Mouse (Mus musculus) C2C12 (cell line): ENCODE measurements at regions not wholly inside any gene's neighbourhood (a gene's known extent, or its start where the extent isn't known, plus 50 kb on each side); places are given as distances from the start of the nearest gene placed in this dataset.

Source experiments
- H3K27me3 ChIP-seq: one replicate; pipeline ENCODE4 v1.6.1; 2011; ENCODE audit not compliant: control insufficient read depth, insufficient read depth, insufficient read length
- H3K36me3 ChIP-seq: one replicate; pipeline ENCODE4 v1.6.1; 2011; ENCODE audit not compliant: control insufficient read depth, insufficient read depth
- H3K4me3 ChIP-seq: one replicate; pipeline ENCODE4 v1.5.1; 2011; ENCODE audit warnings: mild to moderate bottlenecking, control low read depth; ENCODE audit not compliant: poor library complexity, insufficient read depth, severe bottlenecking
- H3K79me2 ChIP-seq: one replicate; pipeline ENCODE4 v1.6.1; 2011; ENCODE audit not compliant: control insufficient read depth, insufficient read depth
- H3K79me3 ChIP-seq: one replicate; pipeline ENCODE4 v1.6.1; 2011; ENCODE audit warnings: low read depth, control low read depth
- H3ac ChIP-seq: one replicate; pipeline ENCODE3; 2011; ENCODE audit warnings: low read depth; ENCODE audit not compliant: control insufficient read depth, insufficient read length
- CEBPB ChIP-seq: IDR thresholded peaks from one replicate; pipeline ENCODE4 v1.6.1; 2011; ENCODE audit warnings: low read depth, mild to moderate bottlenecking, control low read depth, moderate library complexity
- CTCF ChIP-seq: IDR thresholded peaks from one replicate; pipeline ENCODE4 v1.5.1; 2011; ENCODE audit not compliant: control insufficient read depth, insufficient read depth, insufficient read length
- FOSL1 ChIP-seq: IDR thresholded peaks from one replicate; pipeline ENCODE4 v1.8.0; 2011; ENCODE audit warnings: mild to moderate bottlenecking, low read length; ENCODE audit not compliant: poor library complexity, insufficient read depth, severe bottlenecking
- MAX ChIP-seq: IDR thresholded peaks from one replicate; pipeline ENCODE4 v1.6.1; 2011; ENCODE audit warnings: mild to moderate bottlenecking, control low read depth
- MYOD1 ChIP-seq: IDR thresholded peaks from one replicate; pipeline ENCODE4 v1.6.1; 2011; ENCODE audit warnings: low read depth; ENCODE audit not compliant: control insufficient read depth, insufficient read length
- MYOG ChIP-seq: IDR thresholded peaks from one replicate; pipeline ENCODE4 v1.6.1; 2011; ENCODE audit not compliant: control insufficient read depth, insufficient read length; ENCODE audit errors: extremely low read depth
- USF1 ChIP-seq: IDR thresholded peaks from one replicate; pipeline ENCODE4 v1.6.1; 2011; ENCODE audit warnings: low read depth, mild to moderate bottlenecking, control low read depth, moderate library complexity

- Histone ChIP-seq H3K36me3 (no peaks in the 10 kb centered on the region), H3K4me3 (no peak overlapping the region), H3K79me3 (no peaks in the 10 kb centered on the region), H3K79me2 (no peaks in the 10 kb centered on the region), H3K27me3 (no peaks in the 10 kb centered on the region), H3ac (no peak overlapping the region)
- TF ChIP-seq USF1: no peak
- TF ChIP-seq CTCF: no peak
- TF ChIP-seq FOSL1: no peak
- TF ChIP-seq MAX: no peak
- TF ChIP-seq CEBPB: no peak
- no peak for TF ChIP-seq MYOG
- TF ChIP-seq MYOD1: no peak
Measured at GRCm38 (mm10) chr5:111810079-111810808, 76.5 kb downstream of the Gm26897 start.

DNA sequence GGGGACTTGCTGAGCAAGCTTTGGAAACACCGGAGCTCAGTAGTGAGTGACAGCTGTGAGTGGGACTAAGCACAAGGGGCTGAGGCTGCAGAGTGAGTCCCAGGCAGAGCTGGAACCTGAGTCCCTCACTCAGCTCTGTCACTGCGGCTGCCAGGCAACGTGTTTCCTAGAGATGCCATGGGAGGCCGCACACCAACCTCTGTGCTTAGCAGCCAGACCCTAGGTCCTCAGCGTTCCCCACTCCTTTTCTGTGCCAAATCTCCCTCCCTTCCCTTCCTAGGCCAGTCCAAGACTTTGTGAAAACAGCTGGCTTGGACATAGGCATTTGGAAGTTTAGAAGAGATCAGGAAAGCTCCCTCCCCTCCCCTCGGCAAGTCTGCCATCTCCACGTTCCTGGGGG, 78.9 kb downstream of the Gm26897 start:
- peaks cover 16% of the 10 kb centered on the region for H3K27me3 ChIP-seq
- no peaks in the 10 kb centered on the region for H3K79me3 ChIP-seq
- no peak overlapping the region for H3ac ChIP-seq
- no peaks in the 10 kb centered on the region for H3K36me3 ChIP-seq
- H3K4me3 ChIP-seq: no peak overlapping the region
- H3K79me2 ChIP-seq: no peaks in the 10 kb centered on the region
- TF ChIP-seq CTCF (no peak), USF1 (no peak), MYOD1 (no peak)

DNA sequence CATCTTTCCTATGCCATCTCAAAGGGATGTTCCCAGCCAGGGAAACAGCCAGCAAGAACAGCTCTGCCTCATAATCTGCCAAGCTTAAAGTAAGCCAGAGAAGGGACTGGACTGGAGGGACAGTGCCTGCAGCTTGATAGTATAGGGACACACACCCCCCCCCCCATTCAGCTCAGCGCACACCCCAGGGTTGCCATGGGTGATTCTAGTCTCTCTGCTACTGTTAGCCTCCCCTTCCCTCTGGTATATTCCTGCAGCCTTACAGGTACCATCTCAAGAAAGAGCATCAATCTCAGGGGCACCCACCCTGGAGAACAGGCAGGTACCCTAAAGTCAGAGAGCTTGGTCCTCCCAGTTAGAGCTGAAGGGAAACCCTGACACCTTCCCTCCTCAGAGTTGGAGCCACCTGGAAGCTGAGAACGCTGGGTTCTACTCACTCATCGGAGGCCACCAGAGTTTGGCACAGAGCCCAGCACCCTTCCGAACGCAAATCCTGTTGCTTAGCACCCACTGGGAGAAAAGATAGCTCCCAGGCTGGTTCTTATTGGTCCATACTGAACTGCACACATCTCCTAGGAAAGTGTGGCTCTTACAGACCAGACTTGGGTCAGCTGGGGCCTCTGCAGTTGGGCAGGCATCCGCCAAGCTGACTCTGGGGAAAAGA, 79.5 kb downstream of the Gm26897 start:
- Histone ChIP-seq H3K79me2 (no peaks in the 10 kb centered on the region), H3K27me3 (peaks cover 21% of the 10 kb centered on the region), H3K36me3 (no peaks in the 10 kb centered on the region), H3K4me3 (no peak overlapping the region), H3K79me3 (no peaks in the 10 kb centered on the region), H3ac (no peak overlapping the region)
- no peak for TF ChIP-seq MYOD1
- TF ChIP-seq CEBPB: no peak
- TF ChIP-seq MYOG: no peak
- no peak for TF ChIP-seq CTCF
- TF ChIP-seq USF1: no peak
- no peak for TF ChIP-seq MAX
- no peak for TF ChIP-seq FOSL1

GRCm38 (mm10) chr5:111814893-111815760, 81.4 kb downstream of the Gm26897 start:
- no peaks in the 10 kb centered on the region for H3K79me3 ChIP-seq
- no peak for TF ChIP-seq CTCF
- TF ChIP-seq USF1: no peak
- TF ChIP-seq MYOD1: no peak
- no peak for TF ChIP-seq MAX
- no peak for TF ChIP-seq CEBPB
- TF ChIP-seq MYOG: no peak
- TF ChIP-seq FOSL1: no peak
- H3K79me2 ChIP-seq: no peaks in the 10 kb centered on the region
- H3K36me3 ChIP-seq: no peaks in the 10 kb centered on the region
- H3ac ChIP-seq: no peak overlapping the region
- H3K4me3 ChIP-seq: no peak overlapping the region
- H3K27me3 ChIP-seq: peaks cover 26% of the 10 kb centered on the region

DNA sequence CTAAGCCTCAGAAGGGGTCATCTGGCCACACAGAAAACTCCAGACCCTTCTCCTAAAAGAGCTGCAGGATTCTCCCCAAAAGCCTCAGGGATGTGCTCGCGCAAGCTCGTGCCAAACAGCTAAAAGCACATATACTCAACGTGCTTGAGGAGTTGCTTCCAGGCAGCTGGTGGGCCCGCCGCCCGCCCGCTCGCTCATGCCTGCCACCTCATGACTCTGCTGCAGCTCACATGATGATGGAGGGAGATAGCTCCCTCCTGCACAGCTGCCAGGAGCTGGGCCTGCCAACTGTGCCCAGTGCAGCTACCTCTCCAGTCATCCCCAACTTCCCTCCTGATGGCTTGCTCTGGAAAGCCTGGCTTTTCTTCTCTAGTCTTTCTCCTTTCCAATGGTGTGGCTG, 87.2 kb downstream of the Gm26897 start:
- H3K79me3 ChIP-seq: no peaks in the 10 kb centered on the region
- no peak overlapping the region for H3K4me3 ChIP-seq
- peaks cover 32% of the 10 kb centered on the region for H3K27me3 ChIP-seq
- TF ChIP-seq FOSL1 (no peak), CEBPB (no peak), MAX (no peak), CTCF (no peak), USF1 (no peak), MYOD1 (no peak), MYOG (no peak)
- no peaks in the 10 kb centered on the region for H3K79me2 ChIP-seq
- H3ac ChIP-seq: no peak overlapping the region
- no peaks in the 10 kb centered on the region for H3K36me3 ChIP-seq
